Mouse (Mus musculus) liver, adult 2 months (tissue): ENCODE results near the gene Scamp2.

Experiments used
- CTCF ChIP-seq: fragments of 200-500 bp; IDR thresholded peaks from 2 replicates; pipeline ENCODE4 v1.5.1; 2011; ENCODE audit warnings: low read depth, low read length, control low read depth
- POLR2A ChIP-seq: fragments of 200-500 bp; IDR thresholded peaks from 2 replicates; pipeline ENCODE4 v1.6.1; 2011; ENCODE audit warnings: low read length, control low read depth; ENCODE audit not compliant: insufficient read depth; ENCODE audit errors: extremely low read depth

GRCm38 (mm10) chr9:57614786-57615185 lies 54.0 kb downstream of the Scamp2 start:
- TF ChIP-seq CTCF (no peak), POLR2A (no peak)
